Mouse (Mus musculus): ENCODE data around the gene Ppfibp1. TPM values are rescaled to one million over a fixed set of nuclear protein-coding genes. Genes with fewer than 3 reads are reported as not detected.

The Ppfibp1 gene
- polyA plus RNA-seq (2014; fragmentation: Illumina TruSeq; extraction: RNeasy Lipid Tissue Mini Kit (QIAGEN cat#74804); ENCODE audit: insufficient read depth, low read depth, low replicate concordance), result 33.1 TPM

GRCm38 (mm10) chr6:146887958-146888659 lies at the start of gene Ppfibp1:
Ppfibp1 (plus strand) TSS chr6:146888487.

GRCm38 (mm10) chr6:146850050-146850449 lies 38.2 kb upstream of the Ppfibp1 start, which contains the start of gene Smco2:
Smco2 (plus strand) TSS chr6:146850104.

GRCm38 (mm10) chr6:146954258-146954657 lies 66.0 kb downstream of the Ppfibp1 start, which contains the start of gene 1700034J05Rik:
1700034J05Rik (minus strand) TSS chr6:146954422.

GRCm38 (mm10) chr6:147032303-147032925 lies 144.1 kb downstream of the Ppfibp1 start, which contains the start of gene Rep15:
Rep15 (plus strand) TSS chr6:147032584.

GRCm38 (mm10) chr6:147042291-147043290 lies 154.3 kb downstream of the Ppfibp1 start, which contains the start of gene Mrps35:
Mrps35 (plus strand) TSS chr6:147042764.

Other genes with a start within 250 kb of the Ppfibp1 start
- 83.9 TPM for gene Med21, start 245.9 kb upstream of the Ppfibp1 start, polyA plus RNA-seq (2014; fragmentation: Illumina TruSeq; extraction: RNeasy Lipid Tissue Mini Kit (QIAGEN cat#74804); ENCODE audit: insufficient read depth, low read depth, low replicate concordance)
- gene Tm7sf3, start 245.7 kb upstream of the Ppfibp1 start, polyA plus RNA-seq (2014; fragmentation: Illumina TruSeq; extraction: RNeasy Lipid Tissue Mini Kit (QIAGEN cat#74804); ENCODE audit: insufficient read depth, low read depth, low replicate concordance), result 18.8 TPM
- 8.4 TPM for gene Stk38l, start 163.5 kb upstream of the Ppfibp1 start, polyA plus RNA-seq (2014; fragmentation: Illumina TruSeq; extraction: RNeasy Lipid Tissue Mini Kit (QIAGEN cat#74804); ENCODE audit: insufficient read depth, low read depth, low replicate concordance)
- gene Arntl2, start 92.4 kb upstream of the Ppfibp1 start, polyA plus RNA-seq (2014; fragmentation: Illumina TruSeq; extraction: RNeasy Lipid Tissue Mini Kit (QIAGEN cat#74804); ENCODE audit: insufficient read depth, low read depth, low replicate concordance), result 0.34 TPM
- not detected for gene Smco2, start 38.4 kb upstream of the Ppfibp1 start, polyA plus RNA-seq (2014; fragmentation: Illumina TruSeq; extraction: RNeasy Lipid Tissue Mini Kit (QIAGEN cat#74804); ENCODE audit: insufficient read depth, low read depth, low replicate concordance)
- not detected for gene 1700034J05Rik, start 65.9 kb downstream of the Ppfibp1 start, polyA plus RNA-seq (2014; fragmentation: Illumina TruSeq; extraction: RNeasy Lipid Tissue Mini Kit (QIAGEN cat#74804); ENCODE audit: insufficient read depth, low read depth, low replicate concordance)
- gene Rep15, start 144.1 kb downstream of the Ppfibp1 start, polyA plus RNA-seq (2014; fragmentation: Illumina TruSeq; extraction: RNeasy Lipid Tissue Mini Kit (QIAGEN cat#74804); ENCODE audit: insufficient read depth, low read depth, low replicate concordance), result 0.83 TPM
- 43.9 TPM for gene Mrps35, start 154.3 kb downstream of the Ppfibp1 start, polyA plus RNA-seq (2014; fragmentation: Illumina TruSeq; extraction: RNeasy Lipid Tissue Mini Kit (QIAGEN cat#74804); ENCODE audit: insufficient read depth, low read depth, low replicate concordance)
- not detected for gene Mansc4, start 198.5 kb downstream of the Ppfibp1 start, polyA plus RNA-seq (2014; fragmentation: Illumina TruSeq; extraction: RNeasy Lipid Tissue Mini Kit (QIAGEN cat#74804); ENCODE audit: insufficient read depth, low read depth, low replicate concordance)
- gene Klhl42, start 202.9 kb downstream of the Ppfibp1 start, polyA plus RNA-seq (2014; fragmentation: Illumina TruSeq; extraction: RNeasy Lipid Tissue Mini Kit (QIAGEN cat#74804); ENCODE audit: insufficient read depth, low read depth, low replicate concordance), result 4.3 TPM

All from lung, adult 10 weeks (tissue).